Mouse (Mus musculus) kidney, adult 2 months (tissue): ENCODE data around the gene Ctla4. TPM values are rescaled to one million over a fixed set of nuclear protein-coding genes. Genes with fewer than 3 reads are reported as not detected.

ENCODE experiments used
- DNase-seq: peaks from one replicate; pipeline ENCODE4 v3.0.0; 2021
- H3K27ac ChIP-seq: fragments of 200-500 bp; 2 replicates; pipeline ENCODE4 v1.5.1; 2012; ENCODE audit warnings: low read depth, low read length, control low read depth, inconsistent platforms; ENCODE audit not compliant: insufficient read depth
- H3K27me3 ChIP-seq: fragments of 200-500 bp; replicated peaks from 2 replicates; pipeline ENCODE4 v1.6.1; 2012; ENCODE audit warnings: mild to moderate bottlenecking, moderate library complexity, low read length, inconsistent platforms; ENCODE audit not compliant: control insufficient read depth, insufficient read depth
- H3K36me3 ChIP-seq: fragments of 200-500 bp; 2 replicates; pipeline ENCODE4 v1.6.1; 2012; ENCODE audit warnings: mild to moderate bottlenecking, moderate library complexity, low read length, inconsistent platforms; ENCODE audit not compliant: control insufficient read depth, insufficient read depth
- H3K4me1 ChIP-seq: fragments of 200-500 bp; 2 replicates; pipeline ENCODE4 v1.6.1; 2011; ENCODE audit warnings: low read length; ENCODE audit not compliant: control insufficient read depth, insufficient read depth
- H3K4me3 ChIP-seq: fragments of 200-500 bp; 2 replicates; pipeline ENCODE4 v1.5.1; 2011; ENCODE audit warnings: mild to moderate bottlenecking, low read depth, low read length, control low read depth; ENCODE audit not compliant: insufficient read depth
- CTCF ChIP-seq: fragments of 200-500 bp; conservative IDR thresholded peaks from 2 replicates; pipeline ENCODE4 v1.5.1; 2011; ENCODE audit warnings: low read depth, mild to moderate bottlenecking, control low read depth, low read length, moderate library complexity, mixed read lengths; ENCODE audit not compliant: insufficient read depth, insufficient read length
- POLR2A ChIP-seq: fragments of 200-500 bp; IDR thresholded peaks from one replicate; pipeline ENCODE4 v1.6.1; 2011; ENCODE audit warnings: low read depth, low read length, control low read depth
- WGBS: fragments of 180-500 bp; shearing (Covaris S2); methylation state at CpG from one replicate; pipeline ENCODE4 v1.1.7; 2018; 5-methylcytosine and 5-hydroxymethylcytosine counted together
- polyA plus RNA-seq: library from polyadenylated mRNA; depleted of rRNA; stranded (reverse); fragments of >200 nt; gene quantifications from 2 replicates; pipeline ENCODE4 v1.2.3, GENCODE M21; 2012

Ctla4 gene
- polyA plus RNA-seq, 1 experiment = 0.27 TPM

GRCm38 (mm10) chr1:60940620-60941019 is 53.8 kb downstream of the Ctla4 start:
- TF ChIP-seq POLR2A = no peak
- no peak for TF ChIP-seq CTCF
- Histone ChIP-seq H3K36me3 (no peaks in the 10 kb centered on the region), H3K4me3 (no peak overlapping the region), H3K27me3 (no peaks in the 10 kb centered on the region), H3K4me1 (no peaks in the 10 kb centered on the region), H3K27ac (no peak overlapping the region)
- no peak for DNase-seq
- 84% methylated on average over 1 of the region's 1 CpGs for WGBS

- no peak overlapping the region for H3K27ac ChIP-seq
- WGBS = over 99% methylated on average over 5 of the region's 5 CpGs
- H3K36me3 ChIP-seq = no peaks in the 10 kb centered on the region
- no peaks in the 10 kb centered on the region for H3K4me1 ChIP-seq
- TF ChIP-seq CTCF = no peak
- TF ChIP-seq POLR2A = no peak
- no peak overlapping the region for H3K4me3 ChIP-seq
- H3K27me3 ChIP-seq = no peaks in the 10 kb centered on the region
- DNase-seq = no peak
Measured at GRCm38 (mm10) chr1:60941056-60942048, 54.6 kb downstream of the Ctla4 start.

DNA sequence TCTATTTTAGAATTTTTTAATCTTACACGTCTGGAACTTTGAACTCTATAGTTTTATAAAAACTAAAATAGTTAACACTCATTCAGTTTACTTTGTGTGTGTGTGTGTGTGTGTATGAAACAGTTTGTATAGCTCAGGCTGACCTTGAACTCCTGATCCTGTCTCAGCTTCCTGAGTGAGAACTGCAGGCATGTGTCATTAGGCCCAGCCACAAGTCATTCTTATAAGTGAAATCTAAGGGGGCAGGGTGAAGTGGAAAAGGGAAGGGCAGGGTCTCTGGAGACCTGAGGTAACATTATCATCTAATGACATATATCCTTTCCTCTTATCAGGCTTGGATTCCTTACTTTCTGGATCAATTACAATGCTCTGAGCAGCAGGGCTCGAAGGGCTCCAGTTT is 56.1 kb downstream of the Ctla4 start:
- no peak for TF ChIP-seq CTCF
- no peak for TF ChIP-seq POLR2A
- Histone ChIP-seq H3K27me3 (no peaks in the 10 kb centered on the region), H3K36me3 (no peaks in the 10 kb centered on the region), H3K4me1 (no peaks in the 10 kb centered on the region), H3K4me3 (no peak overlapping the region), H3K27ac (no peak overlapping the region)
- no peak for DNase-seq
- 91% methylated on average over 2 of the region's 2 CpGs for WGBS

DNA sequence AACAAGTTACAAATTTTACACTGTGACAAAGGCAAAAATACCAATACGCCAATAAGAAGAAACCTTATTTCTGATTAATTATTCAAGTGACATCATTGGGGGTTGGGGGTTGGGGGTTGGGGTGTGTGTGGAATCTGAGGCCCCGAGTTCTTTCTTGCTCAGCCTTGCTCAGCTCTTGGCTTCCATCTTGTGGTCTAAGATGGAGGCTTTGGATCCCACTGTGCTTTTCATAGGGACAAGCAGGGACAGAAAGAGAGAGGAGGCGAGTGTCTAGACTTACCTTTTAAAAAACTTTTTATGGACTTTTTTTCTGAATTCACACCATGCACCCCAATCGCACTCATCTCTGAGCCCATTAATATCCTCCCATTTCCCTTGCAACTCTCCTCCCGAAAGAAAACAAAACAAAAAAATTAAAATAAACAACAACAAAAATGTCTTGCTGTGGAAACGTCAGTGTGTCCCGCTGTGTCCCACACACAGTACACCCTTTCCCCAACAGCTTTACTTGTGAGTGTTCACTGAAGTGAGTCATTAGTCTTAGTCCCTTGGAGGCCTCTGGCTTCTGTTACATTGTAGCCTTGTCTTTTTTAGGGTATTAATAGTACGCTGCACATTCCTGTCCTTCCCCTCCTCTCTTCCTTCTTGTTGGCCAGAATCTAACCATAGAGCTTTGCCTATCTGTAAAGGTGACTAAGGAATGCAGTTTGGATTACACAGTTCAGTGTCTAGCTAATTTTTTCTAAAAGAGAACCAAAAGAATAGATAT is 59.0 kb downstream of the Ctla4 start:
- Histone ChIP-seq H3K27ac (no peak overlapping the region), H3K27me3 (no peaks in the 10 kb centered on the region), H3K36me3 (no peaks in the 10 kb centered on the region), H3K4me1 (no peaks in the 10 kb centered on the region), H3K4me3 (no peak overlapping the region)
- DNase-seq = no peak
- TF ChIP-seq CTCF (no peak), POLR2A (no peak)
- 81% methylated on average over 8 of the region's 8 CpGs for WGBS

GRCm38 (mm10) chr1:60948112-60948511 is 61.3 kb downstream of the Ctla4 start:
- TF ChIP-seq POLR2A = no peak
- no peak for TF ChIP-seq CTCF
- H3K36me3 ChIP-seq = no peaks in the 10 kb centered on the region
- H3K4me3 ChIP-seq = no peak overlapping the region
- no peaks in the 10 kb centered on the region for H3K4me1 ChIP-seq
- H3K27ac ChIP-seq = no peak overlapping the region
- H3K27me3 ChIP-seq = no peaks in the 10 kb centered on the region
- WGBS = 75% methylated on average over 6 of the region's 6 CpGs
- DNase-seq = no peak

DNA sequence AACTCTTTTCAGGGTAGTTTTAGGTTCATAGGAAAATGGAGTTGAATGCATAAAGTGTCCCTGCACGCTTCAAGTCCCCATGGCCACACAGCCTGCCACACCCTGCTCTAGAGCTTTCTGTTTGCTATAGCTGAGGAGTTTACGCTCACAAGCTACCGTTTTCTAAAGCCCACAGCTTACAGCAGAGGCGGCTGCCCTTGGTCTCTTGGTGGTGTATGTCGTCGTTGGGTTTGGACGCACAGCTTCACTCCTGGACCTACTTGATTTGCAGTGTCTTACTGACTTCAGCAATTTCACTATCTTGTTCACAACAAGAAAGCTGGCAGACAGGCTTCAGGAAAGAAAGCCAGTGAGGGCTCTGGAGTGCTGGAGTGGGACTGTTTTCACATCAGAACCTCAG is 66.2 kb downstream of the Ctla4 start:
- Histone ChIP-seq H3K4me1 (no peaks in the 10 kb centered on the region), H3K27me3 (no peaks in the 10 kb centered on the region), H3K27ac (no peak overlapping the region), H3K4me3 (no peak overlapping the region), H3K36me3 (no peaks in the 10 kb centered on the region)
- no peak for DNase-seq
- TF ChIP-seq CTCF = no peak
- no peak for TF ChIP-seq POLR2A
- 73% methylated on average over 7 of the region's 7 CpGs for WGBS

DNA sequence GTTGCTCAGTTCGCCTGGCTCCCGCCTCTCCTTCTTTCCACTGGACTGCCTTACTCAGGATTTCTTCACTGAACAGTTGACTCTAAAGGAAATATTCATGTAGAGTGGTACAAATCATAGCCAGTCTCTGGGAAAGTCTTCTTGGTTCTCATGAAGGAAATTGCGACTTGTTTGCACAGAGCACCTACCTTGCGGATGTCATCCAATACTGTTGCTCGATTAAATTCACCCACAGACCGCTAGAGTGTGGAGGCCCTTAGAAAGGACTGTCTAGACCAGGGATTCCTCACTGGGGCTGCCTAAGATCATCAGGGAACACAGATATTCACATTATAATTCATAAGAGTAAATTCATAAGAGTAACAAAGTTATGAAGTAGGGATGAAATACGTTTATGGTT is 66.9 kb downstream of the Ctla4 start:
- no peak overlapping the region for H3K27ac ChIP-seq

More for the DNA sequence above, 66.9 kb downstream of the Ctla4 start:
- 85% methylated on average over 7 of the region's 7 CpGs for WGBS
- no peak overlapping the region for H3K4me3 ChIP-seq
- TF ChIP-seq POLR2A = no peak
- TF ChIP-seq CTCF = no peak
- no peaks in the 10 kb centered on the region for H3K27me3 ChIP-seq
- no peak for DNase-seq
- H3K36me3 ChIP-seq = no peaks in the 10 kb centered on the region
- no peaks in the 10 kb centered on the region for H3K4me1 ChIP-seq
